Mouse (Mus musculus) limb, embryonic 13.5 days (tissue): Measurements from ENCODE around the gene Mpnd. TPM values are rescaled to one million over a fixed set of nuclear protein-coding genes. Genes with fewer than 3 reads are reported as not detected.
A peak's percentile ranks its signal among the peaks of the same experiment; 100 is the strongest.

ENCODE experiments used
- ATAC-seq: fragments of 200-750 bp; cut with Nextera tagmentation; 2 replicates; pipeline ENCODE4 v1.8.0; 2017; ENCODE audit warnings: low read depth, moderate number of reproducible peaks, moderate TSS enrichment; ENCODE audit not compliant: low FRiP score
- H3K27ac ChIP-seq: fragments of 300-500 bp; sonication (generic); 2 replicates; pipeline ENCODE4 v1.5.1; 2015; ENCODE audit warnings: inconsistent platforms, mild to moderate bottlenecking, moderate library complexity
- H3K27me3 ChIP-seq: fragments of 300-500 bp; sonication (generic); 2 replicates; pipeline ENCODE4 v1.6.1; 2015; ENCODE audit warnings: mild to moderate bottlenecking, inconsistent platforms
- H3K36me3 ChIP-seq: fragments of 300-500 bp; sonication (generic); 2 replicates; pipeline ENCODE4 v1.6.1; 2015; ENCODE audit warnings: inconsistent platforms, mild to moderate bottlenecking, moderate library complexity
- H3K4me1 ChIP-seq: fragments of 300-500 bp; sonication (generic); 2 replicates; pipeline ENCODE4 v1.6.1; 2015; ENCODE audit warnings: inconsistent platforms
- H3K4me2 ChIP-seq: fragments of 300-500 bp; sonication (generic); replicated peaks from 2 replicates; pipeline ENCODE4 v1.6.1; 2015; ENCODE audit warnings: inconsistent platforms, mild to moderate bottlenecking, moderate library complexity
- H3K4me3 ChIP-seq: fragments of 300-500 bp; sonication (generic); 2 replicates; pipeline ENCODE4 v1.5.1; 2015; ENCODE audit warnings: moderate library complexity, mild to moderate bottlenecking, inconsistent platforms
- H3K9ac ChIP-seq: fragments of 300-500 bp; sonication (generic); 2 replicates; pipeline ENCODE4 v1.6.1; 2015; ENCODE audit warnings: mild to moderate bottlenecking, inconsistent platforms
- H3K9me3 ChIP-seq: fragments of 300-500 bp; sonication (generic); 2 replicates; pipeline ENCODE4 v1.6.1; 2016; ENCODE audit warnings: inconsistent platforms
- WGBS: fragments of 180-500 bp; shearing (Covaris S2); methylation state at CpG from one replicate; pipeline ENCODE4 v1.1.7; 2015; 5-methylcytosine and 5-hydroxymethylcytosine counted together
- polyA plus RNA-seq: library from polyadenylated mRNA; unstranded; fragments of >200 nt; fragmentation: Nextera tagmentation; extraction: Ambion mirVana; gene quantifications from 2 replicates; pipeline ENCODE4 v1.2.1, GENCODE M21; 2015

Gene Mpnd
- polyA plus RNA-seq, 1 experiment from 2014 or later = 109 TPM

GRCm38 (mm10) chr17:55996007-55996406 lies 9.5 kb upstream of the Mpnd start:
- H3K9ac ChIP-seq = no peak overlapping the region

GRCm38 (mm10) chr17:55999794-56000499 lies 5.6 kb upstream of the Mpnd start:
- peaks cover 37% of the 10 kb centered on the region for H3K27me3 ChIP-seq
- H3K9me3 ChIP-seq = no peaks in the 10 kb centered on the region
- peak overlapping the region; percentile 18 for H3K4me3 ChIP-seq
- ATAC-seq = peak; percentile 29; the same call in 1 of the 2 replicates
- no peak overlapping the region for H3K27ac ChIP-seq
- peaks cover 20% of the 10 kb centered on the region for H3K36me3 ChIP-seq
- H3K4me2 ChIP-seq = peak overlapping the region; percentile 39
- no peaks in the 10 kb centered on the region; the same call in 1 of the 2 replicates for H3K4me1 ChIP-seq
- WGBS = 5% methylated on average over 30 of the region's 30 CpGs
- H3K9ac ChIP-seq = no peak overlapping the region; the same call in 1 of the 2 replicates

More at GRCm38 (mm10) chr17:55996007-55996406, 9.5 kb upstream of the Mpnd start:
- H3K9me3 ChIP-seq = no peaks in the 10 kb centered on the region
- H3K27ac ChIP-seq = no peak overlapping the region
- no peak overlapping the region for H3K4me2 ChIP-seq
- H3K36me3 ChIP-seq = peaks cover 51% of the 10 kb centered on the region
- no peaks in the 10 kb centered on the region; the same call in 1 of the 2 replicates for H3K4me1 ChIP-seq
- ATAC-seq = no peak
- H3K4me3 ChIP-seq = no peak overlapping the region
- peaks cover 21% of the 10 kb centered on the region for H3K27me3 ChIP-seq
- 90% methylated on average over 15 of the region's 15 CpGs for WGBS

GRCm38 (mm10) chr17:56003000-56003399 lies 2.5 kb upstream of the Mpnd start:
- no peak for ATAC-seq
- H3K36me3 ChIP-seq = peaks cover 1% of the 10 kb centered on the region; the same call in 1 of the 2 replicates
- H3K27me3 ChIP-seq = peaks cover 42% of the 10 kb centered on the region
- H3K27ac ChIP-seq = no peak overlapping the region
- 89% methylated on average over 3 of the region's 3 CpGs for WGBS
- no peak overlapping the region for H3K4me3 ChIP-seq
- H3K9ac ChIP-seq = no peak overlapping the region
- H3K4me2 ChIP-seq = no peak overlapping the region
- H3K4me1 ChIP-seq = peaks cover 9% of the 10 kb centered on the region
- no peaks in the 10 kb centered on the region for H3K9me3 ChIP-seq

GRCm38 (mm10) chr17:56006956-56007355 lies 1.4 kb downstream of the Mpnd start:
- H3K27ac ChIP-seq = peak overlapping the region; percentile 93; the same call in 1 of the 2 replicates

GRCm38 (mm10) chr17:56007444-56008355 lies 2.2 kb downstream of the Mpnd start:
- Histone ChIP-seq H3K27ac (peak overlapping the region; percentile 93), H3K9me3 (no peaks in the 10 kb centered on the region), H3K27me3 (peaks cover 15% of the 10 kb centered on the region; the same call in 1 of the 2 replicates), H3K4me1 (peaks cover 24% of the 10 kb centered on the region), H3K36me3 (peaks cover 20% of the 10 kb centered on the region), H3K4me3 (peak overlapping the region; percentile 84), H3K4me2 (peak overlapping the region; percentile 99), H3K9ac (peak overlapping the region; percentile 59)
- WGBS = 28% methylated on average over 14 of the region's 14 CpGs
- ATAC-seq = peak; percentile 13; the same call in 1 of the 2 replicates

More at GRCm38 (mm10) chr17:56006956-56007355, 1.4 kb downstream of the Mpnd start:
- Histone ChIP-seq H3K27me3 (peaks cover 15% of the 10 kb centered on the region; the same call in 1 of the 2 replicates), H3K4me1 (peaks cover 24% of the 10 kb centered on the region), H3K4me2 (peak overlapping the region; percentile 99), H3K36me3 (peaks cover 13% of the 10 kb centered on the region), H3K9me3 (no peaks in the 10 kb centered on the region), H3K9ac (no peak overlapping the region), H3K4me3 (no peak overlapping the region)
- WGBS = 53% methylated on average over 10 of the region's 10 CpGs
- ATAC-seq = no peak

GRCm38 (mm10) chr17:56008356-56009087 lies 3.0 kb downstream of the Mpnd start:
- peaks cover 10% of the 10 kb centered on the region; the same call in 1 of the 2 replicates for H3K27me3 ChIP-seq
- H3K4me3 ChIP-seq = peak overlapping the region; percentile 84
- H3K9me3 ChIP-seq = no peaks in the 10 kb centered on the region
- H3K27ac ChIP-seq = peak overlapping the region; percentile 93
- H3K4me1 ChIP-seq = peaks cover 24% of the 10 kb centered on the region
- H3K4me2 ChIP-seq = peak overlapping the region; percentile 99
- peak overlapping the region; percentile 86 for H3K9ac ChIP-seq
- WGBS = under 1% methylated on average over 21 of the region's 21 CpGs
- peak; percentile 92 for ATAC-seq
- H3K36me3 ChIP-seq = peaks cover 26% of the 10 kb centered on the region

- peak overlapping the region; percentile 93 for H3K27ac ChIP-seq
- H3K4me1 ChIP-seq = peaks cover 24% of the 10 kb centered on the region
- peaks cover 34% of the 10 kb centered on the region for H3K36me3 ChIP-seq
- H3K4me2 ChIP-seq = peak overlapping the region; percentile 99
- ATAC-seq = peak; percentile 90
- peaks cover 10% of the 10 kb centered on the region; the same call in 1 of the 2 replicates for H3K27me3 ChIP-seq
- H3K4me3 ChIP-seq = peak overlapping the region; percentile 84
- peak overlapping the region; percentile 86 for H3K9ac ChIP-seq
- H3K9me3 ChIP-seq = no peaks in the 10 kb centered on the region
- WGBS = 2% methylated on average over 61 of the region's 62 CpGs
Observed at GRCm38 (mm10) chr17:56009088-56009961, 3.8 kb downstream of the Mpnd start.

GRCm38 (mm10) chr17:56009962-56010240 lies 4.4 kb downstream of the Mpnd start:
- Histone ChIP-seq H3K36me3 (peaks cover 39% of the 10 kb centered on the region), H3K9ac (peak overlapping the region; percentile 86), H3K27me3 (peaks cover 6% of the 10 kb centered on the region; the same call in 1 of the 2 replicates), H3K4me2 (peak overlapping the region; percentile 99), H3K27ac (0 out of 2 replicates have a peak overlapping the region, but pooled peaks have one; percentile 93), H3K4me1 (peaks cover 24% of the 10 kb centered on the region), H3K9me3 (no peaks in the 10 kb centered on the region), H3K4me3 (peak overlapping the region; percentile 84)
- 30% methylated on average over 2 of the region's 2 CpGs for WGBS
- ATAC-seq = no peak

- Histone ChIP-seq H3K4me2 (peak overlapping the region; percentile 99), H3K4me1 (peaks cover 24% of the 10 kb centered on the region), H3K4me3 (peak overlapping the region; percentile 84), H3K36me3 (peaks cover 43% of the 10 kb centered on the region), H3K27me3 (peaks cover 2% of the 10 kb centered on the region; the same call in 1 of the 2 replicates), H3K9ac (peak overlapping the region; percentile 86), H3K27ac (no peak overlapping the region), H3K9me3 (no peaks in the 10 kb centered on the region)
- WGBS = 65% methylated on average over 14 of the region's 14 CpGs
- no peak for ATAC-seq
Observed at GRCm38 (mm10) chr17:56010255-56010654, 4.7 kb downstream of the Mpnd start.

GRCm38 (mm10) chr17:56010681-56011080 lies 5.2 kb downstream of the Mpnd start:
- Histone ChIP-seq H3K4me2 (peak overlapping the region; percentile 99), H3K27me3 (no peaks in the 10 kb centered on the region), H3K36me3 (peaks cover 47% of the 10 kb centered on the region), H3K4me3 (peak overlapping the region; percentile 84), H3K9ac (peak overlapping the region; percentile 86), H3K27ac (no peak overlapping the region), H3K9me3 (no peaks in the 10 kb centered on the region), H3K4me1 (peaks cover 24% of the 10 kb centered on the region)
- ATAC-seq = no peak
- WGBS = 8% methylated on average over 9 of the region's 9 CpGs

GRCm38 (mm10) chr17:56011441-56011840 lies 5.9 kb downstream of the Mpnd start:
- Histone ChIP-seq H3K27me3 (no peaks in the 10 kb centered on the region), H3K27ac (no peak overlapping the region), H3K9me3 (no peaks in the 10 kb centered on the region), H3K4me1 (peaks cover 24% of the 10 kb centered on the region), H3K4me3 (no peak overlapping the region), H3K36me3 (peaks cover 54% of the 10 kb centered on the region), H3K9ac (no peak overlapping the region), H3K4me2 (no peak overlapping the region)
- ATAC-seq = no peak
- WGBS = 84% methylated on average over 7 of the region's 7 CpGs
